Mouse (Mus musculus) MEL (cell line): ENCODE results near the gene Gale.

Experiments
- CHD2 ChIP-seq: IDR thresholded peaks from 2 replicates; pipeline ENCODE4 v1.6.1; 2011; ENCODE audit warnings: low read length, improper control_type of control experiment
- CTCF ChIP-seq, 3 experiments: IDR thresholded peaks in 2 of 3; conservative IDR thresholded peaks in 1 of 3; 2 replicates each; pipeline ENCODE4 v1.5.1; 2011 to 2012; ENCODE audit warnings: low read length in 3 of 3, low read depth in 2 of 3, mild to moderate bottlenecking in 2 of 3, improper control_type of control experiment in 1 of 3, inconsistent platforms in 1 of 3, mixed read lengths in 1 of 3, moderate library complexity in 1 of 3; ENCODE audit not compliant: control insufficient read depth in 1 of 3, insufficient read depth in 1 of 3, poor library complexity in 1 of 3, severe bottlenecking in 1 of 3
- EP300 ChIP-seq, 2 experiments: IDR thresholded peaks; 2 replicates each; pipeline ENCODE4 v1.6.1; 2011; ENCODE audit warnings: improper control_type of control experiment in 2 of 2, low read length in 2 of 2, low read depth in 1 of 2, mild to moderate bottlenecking in 1 of 2
- GABPA ChIP-seq: IDR thresholded peaks from 2 replicates; pipeline ENCODE4 v1.6.1; 2012; ENCODE audit warnings: low read depth, mild to moderate bottlenecking, inconsistent platforms, low read length, improper control_type of control experiment, moderate library complexity
- MAZ ChIP-seq: IDR thresholded peaks from 2 replicates; pipeline ENCODE4 v1.6.1; 2012; ENCODE audit warnings: low read depth, mild to moderate bottlenecking, inconsistent platforms, low read length, improper control_type of control experiment
- POLR2AphosphoS5 ChIP-seq: IDR thresholded peaks from 2 replicates; pipeline ENCODE4 v1.6.1; 2012; ENCODE audit warnings: low read depth, borderline replicate concordance, mild to moderate bottlenecking, inconsistent platforms, low read length, moderate library complexity, mixed read lengths
- TAL1 ChIP-seq: IDR thresholded peaks from 2 replicates; pipeline ENCODE4 v1.6.1; 2012; ENCODE audit warnings: mild to moderate bottlenecking, inconsistent platforms, low read length, moderate library complexity, mixed read lengths
- ZMIZ1 ChIP-seq: IDR thresholded peaks from 2 replicates; pipeline ENCODE4 v1.6.1; 2012; ENCODE audit warnings: low read depth, mild to moderate bottlenecking, inconsistent platforms, low read length, improper control_type of control experiment, moderate library complexity

DNA sequence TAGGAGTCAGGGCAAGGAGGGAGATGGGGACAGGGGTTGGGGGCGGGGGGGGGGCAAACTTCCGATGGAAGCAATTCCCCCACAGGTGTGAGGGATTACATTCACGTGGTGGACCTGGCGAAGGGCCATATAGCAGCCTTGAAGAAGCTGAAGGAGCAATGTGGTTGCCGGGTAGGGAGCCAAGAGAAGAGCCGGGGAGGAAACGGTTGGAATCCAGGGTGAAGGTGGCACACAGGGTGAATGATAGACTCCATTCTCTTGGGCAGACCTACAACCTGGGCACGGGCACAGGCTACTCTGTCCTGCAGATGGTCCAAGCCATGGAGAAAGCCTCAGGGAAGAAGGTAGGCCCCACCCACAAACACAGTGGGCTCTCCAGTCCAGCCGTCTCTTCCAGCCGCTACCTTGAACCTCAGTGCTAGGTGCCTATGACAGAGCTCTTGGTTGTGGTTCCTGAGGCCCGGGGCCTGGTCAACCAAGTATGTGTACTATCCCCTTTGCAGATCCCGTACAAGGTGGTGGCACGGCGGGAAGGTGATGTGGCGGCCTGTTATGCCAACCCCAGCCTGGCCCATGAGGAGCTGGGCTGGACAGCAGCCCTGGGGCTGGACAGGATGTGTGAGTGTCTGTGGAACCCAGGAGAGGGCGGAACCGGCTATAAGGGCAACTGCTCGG, 3.7 kb downstream of the Gale start:
- TF ChIP-seq CTCF (IDR thresholded peaks at IDR 0.05 in 2 of 3, conservative IDR thresholded peaks at IDR 0.05 in 1 of 3; ENCODE audit: control insufficient read depth in 1 of 3, insufficient read depth in 1 of 3, low read depth in 2 of 3, low read length in 3 of 3, poor library complexity in 1 of 3, severe bottlenecking in 1 of 3), result no peak
- no peak for TF ChIP-seq GABPA
- TF ChIP-seq ZMIZ1, result no peak
- TF ChIP-seq CHD2, result no peak
- TF ChIP-seq TAL1, result no peak
- no peak for TF ChIP-seq EP300 (IDR thresholded peaks at IDR 0.05; ENCODE audit: low read depth in 1 of 2, low read length in 2 of 2)
- TF ChIP-seq MAZ, result no peak
- no peak for TF ChIP-seq POLR2AphosphoS5
